Mouse (Mus musculus) forebrain, embryonic 14.5 days (tissue): Measurements from ENCODE around the gene Slc22a20. TPM values are rescaled to one million over a fixed set of nuclear protein-coding genes. Genes with fewer than 3 reads are reported as not detected.
A peak's percentile ranks its signal among the peaks of the same experiment; 100 is the strongest.

ENCODE experiments used
- ATAC-seq: fragments of 200-750 bp; cut with Nextera tagmentation; 2 replicates; pipeline ENCODE4 v1.8.0; 2017; ENCODE audit warnings: mild to moderate bottlenecking, moderate library complexity
- DNase-seq: peaks from one replicate; pipeline ENCODE4 v3.0.0-alpha.2; 2015; ENCODE audit warnings: low spot score
- H3K27ac ChIP-seq: fragments of 300-500 bp; sonication (generic); 2 replicates; pipeline ENCODE4 v1.5.1; 2014; ENCODE audit warnings: low read depth, mild to moderate bottlenecking, control low read depth, low read length, moderate library complexity
- H3K27me3 ChIP-seq: fragments of 300-500 bp; sonication (generic); replicated peaks from 2 replicates; pipeline ENCODE4 v1.6.1; 2014; ENCODE audit warnings: low read length, control low read depth, mixed read lengths; ENCODE audit not compliant: control insufficient read depth, insufficient read depth
- H3K36me3 ChIP-seq: fragments of 300-500 bp; sonication (generic); 2 replicates; pipeline ENCODE4 v1.6.1; 2014; ENCODE audit warnings: low read length, control low read depth; ENCODE audit not compliant: control insufficient read depth, insufficient read depth
- H3K4me1 ChIP-seq: fragments of 300-500 bp; sonication (generic); 2 replicates; pipeline ENCODE4 v1.6.1; 2014; ENCODE audit warnings: antibody characterized with exemption, low read length, control low read depth; ENCODE audit not compliant: control insufficient read depth, insufficient read depth
- H3K4me2 ChIP-seq: fragments of 300-500 bp; sonication (generic); 2 replicates; pipeline ENCODE4 v1.6.1; 2014; ENCODE audit warnings: mild to moderate bottlenecking, control low read depth, low read length
- H3K4me3 ChIP-seq: fragments of 300-500 bp; sonication (generic); 2 replicates; pipeline ENCODE4 v1.5.1; 2014; ENCODE audit warnings: low read depth, low read length, control low read depth
- H3K9ac ChIP-seq: fragments of 300-500 bp; sonication (generic); 2 replicates; pipeline ENCODE4 v1.6.1; 2014; ENCODE audit warnings: mild to moderate bottlenecking, low read length, control low read depth, moderate library complexity
- H3K9me3 ChIP-seq: fragments of 300-500 bp; sonication (generic); replicated peaks from 2 replicates; pipeline ENCODE4 v1.6.1; 2016; ENCODE audit warnings: low read length, control low read depth, mixed read lengths; ENCODE audit not compliant: control insufficient read depth
- WGBS: fragments of 180-500 bp; shearing (Covaris S2); extraction: QIAGEN DNeasy Blood & Tissue Kit; methylation state at CpG from one replicate; pipeline ENCODE4 v1.1.7; 2014; 5-methylcytosine and 5-hydroxymethylcytosine counted together
- polyA plus RNA-seq: library from polyadenylated mRNA; unstranded; fragments of >200 nt; fragmentation: Nextera tagmentation; extraction: Ambion mirVana; gene quantifications from 2 replicates; pipeline ENCODE4 v1.2.1, GENCODE M21; 2014

The Slc22a20 gene
- polyA plus RNA-seq, 1 experiment from 2014 or later: not detected

GRCm38 (mm10) chr19:5962651-5963050 is 23.3 kb downstream of the Slc22a20 start:
- Histone ChIP-seq H3K4me2 (peak overlapping the region; percentile 91), H3K4me1 (peaks cover 4% of the 10 kb centered on the region; the same call in 1 of the 2 replicates), H3K27ac (no peak overlapping the region), H3K9ac (peak overlapping the region; percentile 68; the same call in 1 of the 2 replicates), H3K9me3 (no peaks in the 10 kb centered on the region), H3K4me3 (peak overlapping the region; percentile 48; the same call in 1 of the 2 replicates), H3K27me3 (no peaks in the 10 kb centered on the region), H3K36me3 (peaks cover 16% of the 10 kb centered on the region; the same call in 1 of the 2 replicates)
- 28% methylated on average over 1 of the region's 1 CpGs for WGBS
- DNase-seq (no peak), ATAC-seq (no peak)

- DNase-seq: no peak
- ATAC-seq: no peak
- H3K36me3 ChIP-seq: peaks cover 45% of the 10 kb centered on the region
- no peaks in the 10 kb centered on the region for H3K9me3 ChIP-seq
- no peak overlapping the region for H3K4me2 ChIP-seq
- no peak overlapping the region for H3K4me3 ChIP-seq
- no peak overlapping the region for H3K9ac ChIP-seq
- WGBS: 95% methylated on average over 5 of the region's 5 CpGs
- H3K27me3 ChIP-seq: no peaks in the 10 kb centered on the region
- no peaks in the 10 kb centered on the region for H3K4me1 ChIP-seq
- H3K27ac ChIP-seq: no peak overlapping the region
Observed at GRCm38 (mm10) chr19:5957371-5957770, 28.6 kb downstream of the Slc22a20 start.

DNA sequence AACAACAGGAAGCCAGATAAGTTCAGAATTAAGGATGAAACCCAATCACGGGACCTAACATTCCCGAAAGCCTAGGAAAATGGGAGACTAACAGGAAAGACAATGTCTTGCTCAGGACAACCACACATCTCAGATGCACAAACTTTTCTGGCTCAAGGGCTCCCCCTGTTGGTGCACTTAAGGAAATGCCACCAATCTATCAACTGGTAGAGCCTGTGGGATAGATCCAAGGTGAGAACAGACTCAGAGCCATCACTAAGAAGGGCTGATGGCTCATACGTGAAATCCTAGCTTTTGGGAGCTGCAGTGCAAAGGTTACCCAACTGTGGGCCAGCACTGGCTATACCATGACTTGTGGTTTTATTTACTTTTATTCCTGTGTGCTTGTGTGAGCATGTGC is 29.3 kb downstream of the Slc22a20 start:
- Histone ChIP-seq H3K27me3 (no peaks in the 10 kb centered on the region), H3K9ac (no peak overlapping the region), H3K4me2 (no peak overlapping the region), H3K9me3 (no peaks in the 10 kb centered on the region), H3K36me3 (peaks cover 51% of the 10 kb centered on the region), H3K4me1 (no peaks in the 10 kb centered on the region), H3K27ac (no peak overlapping the region), H3K4me3 (no peak overlapping the region)
- ATAC-seq (0 out of 2 replicates have a peak, but pooled peaks have one; percentile 58), DNase-seq (peak; percentile 75)
- WGBS: 19% methylated on average over 3 of the region's 3 CpGs

DNA sequence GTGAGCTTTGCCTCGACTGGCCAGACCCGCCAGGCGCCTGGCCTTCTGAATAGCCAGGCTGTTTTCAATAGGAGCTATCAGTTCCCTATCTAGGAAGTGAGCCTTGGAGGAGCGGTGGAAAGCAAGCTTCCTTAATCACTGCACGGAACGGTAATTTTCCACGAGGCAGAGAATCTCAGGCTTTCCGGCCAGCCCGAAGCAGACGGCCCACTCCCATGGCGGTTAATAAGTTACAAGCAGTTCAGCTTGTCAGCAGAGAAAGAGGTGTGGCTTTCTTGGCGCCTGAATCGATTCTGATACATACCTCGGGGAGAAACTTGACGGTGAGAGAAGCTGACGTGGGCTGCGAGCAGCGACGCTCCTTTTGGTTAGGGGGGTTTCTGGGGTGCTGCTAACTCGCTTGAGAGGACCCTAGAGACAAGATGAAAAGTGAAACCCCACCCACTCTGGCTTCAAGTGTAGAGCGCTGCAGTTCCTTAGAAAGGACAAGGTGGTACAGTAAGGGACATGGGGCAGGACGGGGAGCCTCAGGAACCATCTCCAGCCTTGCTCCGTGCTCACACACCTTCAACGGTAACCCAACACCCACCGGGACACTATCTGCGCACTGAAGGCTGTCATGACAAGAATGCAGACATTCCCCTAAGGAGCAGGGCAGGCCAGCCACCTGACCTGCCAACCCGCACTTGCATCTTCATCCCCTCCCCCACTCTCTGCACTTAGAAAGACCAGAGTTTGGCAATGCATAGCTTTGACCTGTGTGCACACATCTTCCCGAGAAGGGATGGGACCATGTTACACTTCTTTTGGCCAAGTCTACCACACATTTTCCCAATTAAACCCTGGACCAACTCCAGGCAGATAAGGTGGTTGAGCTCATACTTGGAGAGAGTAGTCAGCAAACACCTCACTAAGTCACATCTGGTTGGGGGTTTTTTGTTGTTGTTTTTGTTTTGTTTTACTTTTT is 30.0 kb downstream of the Slc22a20 start:
- DNase-seq: no peak
- Histone ChIP-seq H3K4me1 (no peaks in the 10 kb centered on the region), H3K27ac (no peak overlapping the region), H3K4me3 (no peak overlapping the region), H3K4me2 (no peak overlapping the region), H3K9me3 (no peaks in the 10 kb centered on the region), H3K9ac (no peak overlapping the region), H3K36me3 (peaks cover 58% of the 10 kb centered on the region), H3K27me3 (no peaks in the 10 kb centered on the region)
- 90% methylated on average over 28 of the region's 28 CpGs for WGBS
- ATAC-seq: no peak

GRCm38 (mm10) chr19:5954936-5955335 is 31.0 kb downstream of the Slc22a20 start:
- Histone ChIP-seq H3K4me3 (no peak overlapping the region), H3K4me2 (no peak overlapping the region), H3K4me1 (no peaks in the 10 kb centered on the region), H3K27ac (no peak overlapping the region), H3K9ac (no peak overlapping the region), H3K36me3 (peaks cover 65% of the 10 kb centered on the region), H3K27me3 (no peaks in the 10 kb centered on the region), H3K9me3 (no peaks in the 10 kb centered on the region)
- DNase-seq (no peak), ATAC-seq (no peak)
- WGBS: 96% methylated on average over 10 of the region's 10 CpGs

DNA sequence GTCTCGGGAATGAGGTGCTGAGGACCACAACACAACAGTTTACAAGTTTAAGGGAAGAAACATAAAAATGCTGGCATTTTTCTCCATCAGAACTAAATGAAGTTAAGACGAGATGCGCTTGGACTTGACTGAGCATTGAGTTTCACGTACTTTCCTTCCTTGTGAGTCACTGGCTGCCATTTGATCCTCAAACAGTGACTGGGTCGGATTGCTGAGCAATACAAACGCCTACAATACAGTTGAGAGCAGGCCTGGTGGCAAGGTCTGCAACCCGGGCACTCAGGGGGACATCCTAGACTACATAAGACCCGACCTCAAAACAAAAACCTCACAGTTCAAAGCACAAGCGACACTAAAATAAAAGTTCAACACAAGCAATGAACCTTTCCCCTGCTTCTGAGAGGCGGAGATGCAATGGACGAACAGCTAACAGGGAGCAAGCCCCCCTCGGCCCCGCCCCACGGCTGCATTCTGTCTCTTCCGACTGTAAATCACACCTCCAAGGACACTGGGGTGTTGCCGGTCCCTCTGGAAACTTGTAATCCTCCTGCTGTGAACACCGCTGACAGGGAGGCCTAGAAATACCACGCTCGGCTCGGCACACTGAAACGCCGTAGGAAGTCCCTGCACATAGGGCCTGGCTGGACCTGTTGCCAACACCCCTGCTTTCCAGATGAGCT is 31.8 kb downstream of the Slc22a20 start:
- WGBS: 90% methylated on average over 22 of the region's 22 CpGs
- H3K27me3 ChIP-seq: no peaks in the 10 kb centered on the region
- H3K9ac ChIP-seq: no peak overlapping the region
- H3K4me1 ChIP-seq: no peaks in the 10 kb centered on the region
- H3K36me3 ChIP-seq: peaks cover 69% of the 10 kb centered on the region
- H3K27ac ChIP-seq: no peak overlapping the region
- ATAC-seq (no peak), DNase-seq (no peak)
- no peaks in the 10 kb centered on the region for H3K9me3 ChIP-seq
- no peak overlapping the region for H3K4me2 ChIP-seq
- H3K4me3 ChIP-seq: no peak overlapping the region

DNA sequence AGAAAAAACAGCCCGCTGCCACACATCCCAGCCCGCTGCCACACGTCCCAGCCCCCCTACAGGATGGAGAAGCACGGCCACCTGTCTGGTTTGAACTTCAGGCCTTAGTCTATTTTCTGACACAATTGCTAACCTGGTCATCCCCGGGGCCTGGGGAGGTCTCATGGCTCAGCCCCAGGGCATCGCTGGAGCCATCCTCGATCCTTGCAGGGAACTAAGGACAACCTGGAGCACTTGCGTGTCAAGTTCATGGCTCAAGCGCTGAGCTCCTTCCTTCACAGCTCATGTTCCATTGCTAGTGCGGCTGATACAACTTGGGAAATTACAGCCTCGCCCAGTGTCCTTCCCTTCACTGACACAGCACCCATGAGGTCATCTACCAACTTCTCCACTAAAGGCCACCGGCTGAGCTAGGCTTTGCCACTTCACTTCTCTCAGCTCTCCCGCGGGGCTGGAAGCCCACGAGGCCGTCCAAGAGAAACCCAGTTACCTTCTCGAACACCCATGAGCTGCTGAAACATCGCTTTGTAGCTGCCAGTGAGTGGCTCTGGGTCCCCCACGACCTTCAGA is 32.7 kb downstream of the Slc22a20 start:
- H3K4me3 ChIP-seq: no peak overlapping the region
- no peaks in the 10 kb centered on the region for H3K27me3 ChIP-seq
- no peak overlapping the region for H3K4me2 ChIP-seq
- no peaks in the 10 kb centered on the region for H3K4me1 ChIP-seq
- 94% methylated on average over 19 of the region's 19 CpGs for WGBS
- H3K36me3 ChIP-seq: peaks cover 70% of the 10 kb centered on the region
- no peak overlapping the region for H3K27ac ChIP-seq
- H3K9me3 ChIP-seq: no peaks in the 10 kb centered on the region
- ATAC-seq: no peak
- H3K9ac ChIP-seq: no peak overlapping the region
- DNase-seq: no peak

DNA sequence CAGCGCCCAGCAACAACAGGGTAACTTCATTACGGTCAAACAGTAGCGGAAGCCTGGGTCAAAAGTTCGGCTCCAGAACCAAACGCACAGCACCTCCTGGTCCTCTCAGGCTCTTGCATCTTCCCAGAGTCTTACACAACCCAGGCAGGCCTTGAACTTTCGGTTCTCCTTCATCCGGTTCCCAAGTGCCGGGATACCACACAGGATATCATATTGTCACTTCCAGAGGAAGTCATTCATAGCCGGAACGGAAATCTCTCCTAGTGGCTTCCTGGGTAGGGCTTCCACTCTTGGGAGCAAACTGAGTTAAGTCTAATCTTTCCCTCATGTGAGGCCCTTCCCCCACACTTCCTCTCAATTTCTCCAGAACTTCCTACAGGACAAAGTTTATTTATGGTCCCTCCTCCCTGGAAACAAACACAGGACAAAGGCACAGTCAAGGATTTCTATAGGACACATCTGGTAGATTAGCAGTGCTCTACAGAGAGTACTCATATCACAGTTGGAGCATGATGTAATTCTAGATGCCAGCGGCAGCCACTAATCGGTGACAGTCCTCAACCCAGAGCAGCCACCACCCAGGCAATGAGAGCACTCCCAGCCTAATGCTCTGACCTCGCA is 33.8 kb downstream of the Slc22a20 start:
- DNase-seq: no peak
- no peaks in the 10 kb centered on the region for H3K4me1 ChIP-seq
- H3K27ac ChIP-seq: no peak overlapping the region
- H3K4me2 ChIP-seq: no peak overlapping the region
- peaks cover 71% of the 10 kb centered on the region for H3K36me3 ChIP-seq
- no peak overlapping the region for H3K9ac ChIP-seq
- 92% methylated on average over 13 of the region's 13 CpGs for WGBS
- H3K27me3 ChIP-seq: no peaks in the 10 kb centered on the region
- no peaks in the 10 kb centered on the region for H3K9me3 ChIP-seq
- ATAC-seq: no peak
- H3K4me3 ChIP-seq: no peak overlapping the region
